Mouse (Mus musculus): ENCODE results near the gene Prm2.

DNA sequence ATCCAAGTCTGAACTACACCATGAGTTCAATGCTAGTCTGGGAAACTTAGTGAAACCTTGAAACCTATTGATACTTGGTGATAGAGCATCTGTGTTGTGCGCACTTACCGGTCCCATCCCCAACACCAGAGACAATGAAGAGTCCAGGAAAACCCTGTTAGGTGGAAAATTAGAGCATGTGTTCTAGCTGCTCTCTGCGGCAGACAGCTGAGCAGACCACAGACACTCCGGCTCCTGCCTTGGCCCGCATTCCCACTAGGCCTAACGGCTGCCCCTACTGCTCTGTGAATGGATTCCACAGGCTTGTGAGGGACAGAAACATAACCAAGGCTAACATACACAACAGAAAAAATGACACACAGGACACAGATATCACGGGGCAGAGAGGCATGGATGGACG is 22.4 kb downstream of the Prm2 start:
- no peak for TF ChIP-seq CTCF (IDR thresholded peaks at IDR 0.05; ENCODE audit: borderline replicate concordance, extremely low read depth, insufficient read depth, insufficient read length)
- no peak for TF ChIP-seq POLR2A (IDR thresholded peaks at IDR 0.05; ENCODE audit: borderline replicate concordance, extremely low read depth, insufficient read depth, insufficient read length, poor library complexity, severe bottlenecking)

Measured in brain, embryonic 14.5 days (tissue).